Mouse (Mus musculus) adrenal gland, postnatal 36 days (tissue): ENCODE results near the gene Ocm. TPM values are rescaled to one million over a fixed set of nuclear protein-coding genes. Genes with fewer than 3 reads are reported as not detected.
"Not testable (repeated sequence)": the region's sequence is repeated elsewhere in the genome, so short reads cannot be mapped to it uniquely, and the experiment has no call there.

Experiments
- DNase-seq, 2 experiments: peaks; one replicate each; pipeline ENCODE4 v3.0.0; 2021; ENCODE audit warnings: mixed read lengths in 1 of 2
- long read RNA-seq, 2 experiments: library from polyadenylated mRNA; stranded (forward); transcript quantifications; one replicate each; pipeline ENCODE4 v2.0.0; 2021; ENCODE audit warnings: borderline sequencing depth in 2 of 2
- total RNA-seq, 2 experiments: library from RNA; stranded (reverse); gene quantifications; 2 replicates each; pipeline ENCODE4 v1.2.3; 2021

Gene Ocm
- total RNA-seq, result not detected
- long read RNA-seq, experiment 1, result 0 reads
- long read RNA-seq, experiment 2, result 0 reads

GRCm38 (mm10) chr5:144026620-144027263 lies at the start of gene Ocm:
TSS of gene Ocm (minus strand) at chr5:144026670.
- DNase-seq, result no peak

GRCm38 (mm10) chr5:144071249-144071648 lies 44.8 kb upstream of the Ocm start:
- DNase-seq, result no peak

- DNase-seq, result no peak
Measured at GRCm38 (mm10) chr5:144070064-144070463, 43.6 kb upstream of the Ocm start.

GRCm38 (mm10) chr5:144066036-144066435 lies 39.6 kb upstream of the Ocm start:
- DNase-seq, result peak in 1 of 2 experiments; percentile 23

GRCm38 (mm10) chr5:144064093-144064492 lies 37.6 kb upstream of the Ocm start:
- no peak for DNase-seq

GRCm38 (mm10) chr5:144054340-144054739 lies 27.9 kb upstream of the Ocm start:
- no peak for DNase-seq

GRCm38 (mm10) chr5:144053450-144053849 lies 27.0 kb upstream of the Ocm start:
- DNase-seq, result no peak

GRCm38 (mm10) chr5:144051268-144051667 lies 24.8 kb upstream of the Ocm start:
- DNase-seq, result peak; percentile 5 to 16

- DNase-seq, result no peak
Measured at GRCm38 (mm10) chr5:144049881-144050280, 23.4 kb upstream of the Ocm start.

- DNase-seq, result no peak
Measured at GRCm38 (mm10) chr5:144047324-144047723, 20.9 kb upstream of the Ocm start.

- no peak for DNase-seq
Measured at GRCm38 (mm10) chr5:144043166-144043565, 16.7 kb upstream of the Ocm start.

- peak; percentile 81 to 83 for DNase-seq
Measured at GRCm38 (mm10) chr5:144040720-144041364, 14.4 kb upstream of the Ocm start.

- DNase-seq, result no peak
Measured at GRCm38 (mm10) chr5:144039886-144040285, 13.4 kb upstream of the Ocm start.

- peak in 1 of 2 experiments; percentile 4 for DNase-seq
Measured at GRCm38 (mm10) chr5:144039156-144039675, 12.7 kb upstream of the Ocm start.

- no peak for DNase-seq
Measured at GRCm38 (mm10) chr5:144036952-144037351, 10.5 kb upstream of the Ocm start.

- no peak for DNase-seq
Measured at GRCm38 (mm10) chr5:144034567-144034966, 8.1 kb upstream of the Ocm start.

GRCm38 (mm10) chr5:144032491-144032890 lies 6.0 kb upstream of the Ocm start:
- no peak for DNase-seq

- DNase-seq, result no peak
Measured at GRCm38 (mm10) chr5:144015845-144016244, 10.6 kb downstream of the Ocm start.

GRCm38 (mm10) chr5:144015312-144015650 lies 11.2 kb downstream of the Ocm start:
- DNase-seq, result no peak

- DNase-seq, result peak; percentile 84 to 87
Measured at GRCm38 (mm10) chr5:144014551-144015311, 11.7 kb downstream of the Ocm start, which contains the start of gene Ccz1. TSS of gene Ccz1 (minus strand) at chr5:144014877.

GRCm38 (mm10) chr5:144013366-144014134 lies 12.9 kb downstream of the Ocm start:
- DNase-seq, result not testable (repeated sequence)
